Mouse (Mus musculus) layer of hippocampus, postnatal 25 days (tissue): ENCODE results near the gene Tmem108. TPM values are rescaled to one million over a fixed set of nuclear protein-coding genes. Genes with fewer than 3 reads are reported as not detected.

Experiments
- DNase-seq, 2 experiments: peaks; one replicate each; pipeline ENCODE4 v3.0.0; 2022; ENCODE audit warnings: mixed read lengths in 2 of 2, low spot score in 1 of 2; ENCODE audit errors: extremely low spot score in 1 of 2
- total RNA-seq, 2 experiments: library from RNA; stranded (reverse); gene quantifications; 2 replicates each; pipeline ENCODE4 v1.2.3; 2021

The Tmem108 gene
- total RNA-seq, result 10 to 100 TPM; 34.7 to 44.2 TPM

DNA sequence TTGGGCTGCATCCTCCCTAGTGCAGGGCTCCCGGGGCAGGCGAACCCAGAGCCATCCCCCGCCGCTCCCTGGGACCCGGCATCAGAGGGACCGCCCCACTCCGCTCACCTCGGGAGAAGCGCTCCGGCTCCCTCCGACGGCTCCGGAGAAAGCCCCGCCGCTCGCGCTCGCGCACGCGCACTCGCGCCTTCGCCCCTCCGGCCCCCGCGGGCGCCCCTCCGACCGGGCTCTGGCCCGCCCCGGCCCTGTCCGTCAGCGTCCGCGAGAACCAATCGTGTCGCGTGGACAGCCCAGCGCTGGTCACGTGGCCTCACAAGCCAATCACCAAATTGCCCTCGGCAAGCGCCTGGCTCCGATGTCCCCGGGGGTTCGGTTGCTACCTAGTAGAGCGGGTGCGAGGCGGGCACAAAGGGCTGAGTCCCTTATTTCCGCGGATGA, at the start of gene Tmem108:
Tmem108 (minus strand) TSS at position 191 of the 438 bp plus-strand sequence.
- peak; percentile 77 to 85 for DNase-seq

GRCm38 (mm10) chr9:103789029-103789428, 27.4 kb upstream of the Tmem108 start:
- DNase-seq, result no peak

- no peak for DNase-seq
Observed at GRCm38 (mm10) chr9:103784156-103784555, 22.5 kb upstream of the Tmem108 start.

DNA sequence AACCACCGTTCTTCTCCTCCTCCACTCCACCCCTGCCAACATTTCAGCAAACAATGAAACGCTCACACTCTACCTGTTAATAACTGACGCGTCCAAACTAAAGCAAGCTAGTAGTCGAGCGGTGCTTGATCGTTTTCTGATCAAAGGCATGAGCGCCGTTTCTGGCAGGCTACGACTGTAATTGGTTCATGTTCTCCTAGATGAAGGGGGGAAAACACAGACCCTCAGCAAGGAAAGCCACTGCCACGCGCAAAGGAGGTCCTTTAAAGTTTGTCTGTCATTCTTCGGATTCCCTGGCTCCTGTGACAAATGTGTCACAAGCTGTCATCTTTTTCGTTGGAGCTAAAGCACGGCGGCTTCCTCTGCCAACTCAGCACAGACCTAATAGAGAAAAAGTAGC, 21.6 kb upstream of the Tmem108 start:
- DNase-seq, result no peak

DNA sequence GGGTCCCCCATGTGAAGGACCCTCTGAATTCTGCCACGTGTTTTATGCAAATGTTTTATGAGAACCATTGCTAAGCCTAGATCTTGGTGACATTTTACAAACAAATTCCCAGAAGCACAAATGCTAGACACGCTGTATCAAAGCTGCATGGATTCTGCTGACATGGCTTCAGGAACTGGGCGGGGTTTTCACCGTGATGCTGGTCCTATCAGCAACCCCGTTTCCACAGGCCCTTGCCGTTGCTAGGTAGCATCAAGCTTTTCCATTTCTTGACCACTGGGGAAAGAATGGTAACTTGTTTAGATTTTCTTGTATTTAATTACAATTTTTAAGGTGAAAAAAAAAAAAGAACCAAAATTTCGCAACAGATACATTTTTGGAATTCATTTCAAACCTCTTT, 20.7 kb upstream of the Tmem108 start:
- DNase-seq, result no peak

DNA sequence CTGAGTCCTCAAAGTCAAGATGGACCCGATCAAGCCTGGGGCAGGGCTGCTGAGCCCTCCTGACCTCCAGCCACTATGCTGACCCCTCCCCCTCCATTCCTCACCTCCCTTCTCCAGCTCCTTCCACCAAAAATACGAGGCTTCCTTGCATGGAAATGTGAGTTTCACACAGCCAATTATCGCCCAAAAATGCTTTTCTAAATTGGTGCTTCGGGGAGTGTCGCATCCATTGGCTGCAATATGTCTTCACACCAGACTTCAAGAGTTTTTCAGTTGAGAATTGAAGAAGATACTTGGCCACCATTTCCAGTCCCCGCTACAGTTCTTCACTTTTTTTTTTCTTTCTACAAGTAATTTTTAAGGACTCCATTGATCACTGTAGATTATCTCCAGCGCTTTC, 19.8 kb upstream of the Tmem108 start:
- DNase-seq, result no peak

DNA sequence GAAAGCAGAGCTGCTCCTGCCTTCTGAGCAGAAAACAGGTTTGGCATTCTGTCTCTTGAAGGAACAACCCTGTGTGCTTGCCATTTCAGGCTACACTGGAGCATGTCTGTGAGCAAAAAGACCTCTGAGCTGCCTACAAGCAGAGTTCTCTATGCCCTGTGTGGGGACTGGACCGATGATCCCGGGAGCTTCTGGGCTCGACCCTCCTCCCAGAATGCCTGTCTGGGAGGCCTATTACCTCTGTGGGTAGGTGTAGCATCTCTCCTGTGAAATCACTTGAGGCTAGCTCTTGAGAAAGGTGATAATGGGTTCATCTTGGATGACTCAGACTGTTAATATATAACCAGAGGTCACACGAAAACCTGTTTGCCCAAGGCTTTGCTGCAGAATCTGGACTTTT, 19.0 kb upstream of the Tmem108 start:
- no peak for DNase-seq

DNA sequence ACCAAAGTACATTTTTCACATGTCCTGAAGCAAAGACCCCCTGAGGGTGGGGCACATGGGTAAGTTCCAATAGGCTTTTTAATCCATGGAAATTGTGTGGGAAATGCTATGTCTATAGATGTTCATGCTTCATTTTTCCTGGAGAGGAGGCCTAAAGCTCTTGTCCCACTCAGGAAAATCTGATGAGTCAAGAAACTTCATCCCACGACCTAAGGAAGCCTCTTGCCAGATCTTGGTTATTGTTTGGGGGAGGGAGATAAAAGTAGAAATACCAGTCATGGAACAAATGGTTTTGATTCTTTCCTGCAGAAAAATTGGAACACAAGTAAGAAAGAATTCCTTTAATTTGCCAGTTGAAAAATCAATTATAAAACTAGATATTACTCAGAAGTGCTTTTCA, 16.5 kb upstream of the Tmem108 start:
- DNase-seq, result no peak

DNA sequence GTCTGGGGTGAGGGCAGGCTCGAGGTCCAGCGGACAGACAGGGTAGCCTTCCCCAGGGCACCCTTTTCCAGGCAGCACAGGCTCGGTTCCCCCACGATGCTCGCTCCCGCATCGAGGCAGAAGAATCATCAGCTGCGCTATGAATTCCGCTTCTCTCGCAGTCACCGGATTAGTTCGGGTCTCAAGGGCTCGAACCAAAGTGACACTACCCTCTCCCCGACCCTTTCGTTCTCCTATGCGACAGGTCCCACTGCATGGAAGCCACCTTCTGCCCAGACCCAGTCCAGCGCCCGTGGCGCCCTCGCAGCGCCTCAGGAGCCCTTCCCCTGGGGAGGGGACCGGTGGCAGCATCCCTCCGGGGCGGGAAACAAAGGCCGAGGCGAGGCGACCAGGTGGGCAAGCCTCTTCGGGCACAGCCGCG, 476 bp downstream of the Tmem108 start:
- no peak for DNase-seq

- DNase-seq, result no peak
Observed at GRCm38 (mm10) chr9:103760356-103760755, 1.3 kb downstream of the Tmem108 start.

DNA sequence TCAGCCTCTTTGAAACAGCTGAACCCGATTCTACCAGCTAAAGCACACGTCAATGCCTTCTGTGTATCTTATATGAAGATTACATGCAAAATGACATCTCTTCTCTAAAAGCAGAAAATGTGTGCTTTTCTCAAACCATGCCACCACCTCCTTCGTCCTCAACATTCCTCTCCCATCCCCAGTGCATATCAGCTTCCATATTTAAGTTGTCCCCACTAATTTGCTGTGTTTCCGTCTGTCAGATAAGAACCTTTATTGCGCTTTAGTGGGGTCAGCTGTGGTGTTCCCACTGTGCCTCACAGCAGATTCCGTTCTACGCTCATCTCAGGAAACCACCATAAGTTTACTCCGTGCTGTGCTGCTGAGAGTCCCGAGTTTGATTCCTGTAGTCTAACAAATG, 1.8 kb downstream of the Tmem108 start:
- DNase-seq, result no peak

- DNase-seq, result peak; percentile 65 to 88
Observed at GRCm38 (mm10) chr9:103758930-103759695, 2.5 kb downstream of the Tmem108 start.

GRCm38 (mm10) chr9:103758246-103758645, 3.4 kb downstream of the Tmem108 start:
- no peak for DNase-seq

DNA sequence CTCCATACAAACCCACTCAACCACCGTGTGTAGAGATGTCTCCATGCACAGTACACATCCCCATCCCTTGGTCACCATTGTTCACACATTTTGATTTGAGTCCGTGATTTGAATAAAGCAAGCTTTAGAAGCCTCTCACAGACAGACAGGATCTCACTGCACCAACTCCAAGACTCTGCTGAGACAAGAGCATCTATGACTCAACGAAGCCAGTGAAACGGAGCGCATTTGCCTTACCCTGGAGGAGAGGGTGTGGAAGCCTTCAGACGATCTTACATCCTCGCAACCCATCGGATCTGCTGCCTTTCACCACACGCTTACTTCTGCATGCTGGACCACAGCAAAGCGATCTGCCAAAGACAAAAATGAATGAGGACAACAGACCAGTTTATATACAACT, 9.0 kb downstream of the Tmem108 start:
- DNase-seq, result no peak

GRCm38 (mm10) chr9:103751568-103751967, 10.1 kb downstream of the Tmem108 start:
- no peak for DNase-seq

DNA sequence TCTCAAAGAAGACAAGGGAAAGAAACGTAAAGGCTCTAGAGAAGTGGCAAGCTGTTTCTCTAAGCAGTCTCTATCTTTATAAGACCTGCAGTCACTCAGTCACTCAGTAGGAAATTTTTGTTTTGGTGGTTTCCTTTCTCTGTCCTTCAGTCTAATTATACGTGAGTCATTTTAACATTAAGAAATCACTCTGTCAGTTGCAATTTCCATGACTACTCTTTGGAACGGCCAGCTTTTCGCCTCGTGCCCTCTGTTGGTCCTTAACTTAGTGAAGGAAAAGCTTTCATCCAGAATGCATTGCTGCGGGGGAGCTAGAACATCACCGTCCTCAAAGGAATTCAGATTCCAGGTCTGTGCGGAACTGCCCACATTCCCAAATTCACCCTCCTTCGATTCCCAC, 11.1 kb downstream of the Tmem108 start:
- no peak for DNase-seq

DNA sequence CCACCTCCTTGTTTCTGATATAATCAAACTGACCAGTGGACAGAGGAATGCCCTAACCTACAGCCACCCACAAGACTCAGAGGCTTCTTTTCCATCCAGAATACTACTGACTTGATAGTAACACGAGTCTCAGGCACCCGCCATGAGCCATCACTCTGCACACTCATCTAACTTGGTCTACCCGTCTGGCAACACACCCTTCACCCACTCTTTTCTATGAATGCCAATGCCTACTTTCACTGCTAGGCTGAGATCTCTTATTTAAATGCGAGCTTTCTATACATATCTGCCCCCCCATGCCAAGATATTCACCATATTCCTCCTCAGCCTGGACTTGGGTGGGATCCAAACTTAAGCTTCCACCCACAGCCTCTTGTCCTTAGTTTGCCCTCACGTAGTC, 15.0 kb downstream of the Tmem108 start:
- DNase-seq, result no peak

GRCm38 (mm10) chr9:103740145-103740544, 21.5 kb downstream of the Tmem108 start:
- DNase-seq, result no peak

DNA sequence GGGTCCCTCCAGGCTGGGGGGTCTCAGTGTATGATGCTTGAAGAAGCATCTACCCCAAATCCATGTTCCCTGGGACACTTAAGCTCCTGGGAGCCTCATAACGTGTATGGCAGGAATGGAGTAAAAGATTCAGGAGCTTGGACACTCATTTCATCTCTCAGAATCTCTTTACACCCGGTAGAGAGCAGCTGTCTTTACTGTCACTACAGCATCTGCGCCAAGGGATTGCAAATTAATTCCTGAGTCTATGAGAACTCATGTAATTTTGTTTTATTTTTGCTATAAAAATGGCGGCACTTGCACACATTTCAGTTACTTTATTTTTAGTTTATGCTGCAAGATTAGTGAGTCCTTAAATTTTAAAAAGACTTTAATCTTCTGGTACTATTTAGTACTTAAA, 22.6 kb downstream of the Tmem108 start:
- no peak for DNase-seq

DNA sequence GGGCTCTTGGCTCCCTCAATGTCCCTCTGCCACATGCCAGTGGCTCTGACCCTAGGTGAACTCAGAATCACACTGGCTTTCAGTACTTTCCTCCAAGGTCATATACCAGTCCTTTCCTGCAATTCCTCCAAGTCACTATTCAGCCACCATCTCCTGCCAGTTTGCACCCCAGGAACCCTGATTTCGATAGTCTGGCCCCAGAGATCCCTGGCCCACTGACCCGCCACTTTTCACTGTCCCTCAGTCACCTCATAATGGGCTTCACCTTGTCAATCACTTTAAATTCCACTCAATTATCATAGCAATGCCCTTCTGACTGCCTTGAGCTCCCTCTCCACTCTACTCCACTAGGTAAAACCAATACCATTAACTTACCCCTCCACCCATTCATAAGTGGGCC, 31.9 kb downstream of the Tmem108 start:
- no peak for DNase-seq

DNA sequence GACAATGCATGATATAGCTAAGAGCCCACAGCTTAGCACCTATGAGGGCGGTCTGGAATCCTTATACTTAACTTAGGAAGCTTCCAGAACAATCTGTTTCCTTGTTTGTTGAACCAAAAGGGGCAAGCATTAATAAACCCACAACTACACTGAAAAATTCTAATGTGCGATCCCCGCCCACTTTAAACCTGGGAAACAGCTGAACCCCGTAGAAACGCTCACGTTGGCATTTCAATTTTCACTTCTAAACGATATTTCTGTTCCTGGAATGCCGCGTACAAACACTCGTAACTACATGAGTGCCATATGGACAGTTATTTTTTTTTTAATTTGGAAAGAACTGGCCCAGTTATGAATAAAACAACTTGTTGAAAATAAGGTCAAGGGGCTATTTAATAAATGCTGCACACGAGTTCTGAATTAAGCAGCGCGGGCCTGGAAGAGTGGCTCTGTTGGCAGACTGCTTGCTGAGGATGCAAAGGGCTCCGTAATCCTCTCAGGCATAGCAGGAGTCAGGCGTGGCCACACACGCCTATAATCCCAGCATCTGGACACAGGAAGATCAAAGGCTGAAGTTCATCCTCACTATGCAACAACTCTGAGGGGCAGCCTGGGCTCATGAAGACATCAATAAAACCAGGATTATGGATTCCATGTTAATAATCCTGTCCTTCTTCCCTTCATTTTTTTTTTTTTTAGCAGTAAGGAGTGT, 34.7 kb downstream of the Tmem108 start:
- no peak for DNase-seq

GRCm38 (mm10) chr9:103725497-103725896, 36.1 kb downstream of the Tmem108 start:
- DNase-seq, result no peak
